Mouse (Mus musculus): ENCODE data around the gene Mefv.
A peak's percentile ranks its signal among the peaks of the same experiment; 100 is the strongest.
"Not testable (repeated sequence)": the region's sequence is repeated elsewhere in the genome, so short reads cannot be mapped to it uniquely, and the experiment has no call there.

Mefv gene

DNA sequence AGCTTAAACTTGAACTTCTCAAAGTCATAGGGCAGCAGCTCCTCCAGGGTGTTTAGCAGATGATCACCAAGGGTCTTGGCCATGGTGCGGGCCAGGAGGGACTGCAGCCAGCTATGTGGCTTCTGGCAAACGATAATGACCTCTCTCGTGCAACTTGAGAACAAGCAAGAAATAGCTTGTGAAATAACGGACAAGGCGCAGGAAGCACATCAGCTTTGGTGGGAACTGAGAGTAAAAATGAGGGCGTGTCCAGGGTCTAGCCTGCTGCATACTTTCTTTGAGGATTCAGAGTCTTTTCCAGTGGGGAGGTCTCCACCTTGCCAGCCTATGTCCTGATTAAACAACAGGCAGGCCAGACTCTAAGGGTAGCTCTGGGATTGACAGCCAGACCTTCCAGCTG, at the start of gene Mefv:
Gene Mefv (minus strand): TSS at position 118 of the 400 bp plus-strand sequence.
- DNase-seq (ENCODE audit: low spot score), result no peak

DNA sequence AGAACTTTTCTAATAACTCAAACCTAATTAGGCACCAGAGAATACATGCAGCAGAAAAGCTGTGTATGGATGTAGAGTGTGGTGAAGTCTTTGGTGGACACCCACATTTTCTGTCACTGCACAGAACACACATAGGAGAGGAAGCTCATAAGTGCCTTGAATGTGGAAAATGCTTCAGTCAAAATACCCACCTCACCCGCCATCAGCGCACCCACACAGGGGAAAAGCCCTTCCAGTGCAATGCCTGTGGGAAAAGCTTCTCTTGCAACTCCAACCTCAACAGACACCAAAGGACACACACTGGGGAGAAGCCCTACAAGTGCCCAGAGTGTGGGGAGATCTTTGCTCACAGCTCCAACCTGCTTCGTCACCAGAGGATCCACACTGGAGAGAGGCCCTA, 31.1 kb upstream of the Mefv start:
- DNase-seq (ENCODE audit: low spot score), result no peak

DNA sequence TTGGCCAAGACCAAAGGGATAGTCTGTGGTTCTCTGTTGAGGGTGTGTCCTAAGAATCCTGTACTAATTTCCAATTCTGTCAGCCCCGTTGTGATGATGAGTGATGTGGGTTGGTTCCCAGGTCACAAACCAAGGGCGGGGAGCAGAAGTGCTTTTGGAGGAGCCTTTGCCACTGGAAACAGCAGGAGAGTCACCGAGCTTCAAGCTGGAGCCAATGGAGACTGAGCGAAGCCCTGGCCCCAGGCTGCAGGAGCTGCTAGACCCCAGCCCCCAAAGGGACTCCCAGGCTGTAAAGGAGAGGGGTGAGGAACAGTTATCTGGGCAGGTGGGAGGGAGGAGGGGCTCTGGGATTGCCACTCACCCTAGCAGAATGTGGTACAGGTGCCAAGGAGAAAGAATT, 27.8 kb upstream of the Mefv start:
- DNase-seq (ENCODE audit: low spot score), result no peak

DNA sequence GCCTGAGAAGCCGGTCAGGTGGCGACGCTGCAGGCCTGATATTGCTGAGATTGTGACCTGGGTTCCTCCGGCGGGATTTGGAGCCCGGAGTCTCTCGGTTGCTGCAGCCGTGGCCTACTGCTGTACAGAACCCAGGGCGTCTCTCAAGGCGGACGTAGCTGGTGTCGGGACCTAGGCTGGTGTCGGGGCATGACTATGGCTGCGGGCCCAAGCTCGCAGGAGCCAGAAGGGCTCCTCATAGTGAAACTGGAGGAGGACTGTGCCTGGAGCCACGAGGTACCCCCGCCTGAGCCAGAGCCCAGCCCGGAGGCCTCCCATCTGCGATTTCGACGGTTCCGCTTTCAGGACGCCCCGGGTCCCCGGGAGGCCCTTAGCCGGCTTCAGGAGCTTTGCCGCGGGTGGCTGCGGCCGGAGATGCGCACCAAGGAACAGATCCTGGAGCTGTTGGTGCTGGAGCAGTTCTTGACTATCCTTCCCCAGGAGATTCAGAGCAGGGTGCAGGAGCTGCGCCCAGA, 26.3 kb upstream of the Mefv start:
- no peak for DNase-seq (ENCODE audit: low spot score)

DNA sequence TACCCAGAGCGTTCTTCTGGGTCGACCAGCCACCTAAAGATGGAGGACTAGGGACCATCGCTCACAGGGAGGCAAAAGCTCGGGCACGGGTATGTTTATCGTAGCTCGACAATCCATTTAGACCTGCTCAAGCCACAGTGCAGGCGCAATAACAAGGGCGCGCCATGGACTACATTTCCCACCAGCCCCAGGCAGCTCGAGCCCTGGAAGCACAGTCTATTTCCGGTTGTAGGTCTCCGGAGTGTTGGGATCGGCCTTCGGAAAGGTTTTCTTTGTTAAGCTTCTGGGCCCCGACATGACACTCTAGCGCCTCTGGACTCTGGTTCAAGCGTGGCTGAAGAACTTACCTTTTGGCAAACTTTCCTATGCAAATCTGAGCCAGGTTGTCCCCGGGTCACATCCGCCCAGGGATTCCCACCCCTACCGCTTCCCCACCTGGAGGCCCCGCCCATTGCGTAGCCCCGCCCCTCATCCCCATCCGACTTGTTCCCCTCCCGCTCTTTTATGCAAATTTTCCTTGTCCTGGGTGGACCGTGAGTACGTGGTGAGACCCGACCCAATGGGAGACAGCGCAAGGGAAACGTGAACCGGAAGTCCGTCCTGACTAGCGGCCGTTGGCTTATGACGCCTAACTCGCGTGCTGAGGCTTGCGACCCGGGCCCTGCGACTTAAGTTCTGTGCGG, 25.7 kb upstream of the Mefv start, which contains the start of gene Zfp263:
Gene Zfp263 (plus strand): TSS at position 591 of the 683 bp plus-strand sequence.
- DNase-seq (ENCODE audit: low spot score), result peak; percentile 100

DNA sequence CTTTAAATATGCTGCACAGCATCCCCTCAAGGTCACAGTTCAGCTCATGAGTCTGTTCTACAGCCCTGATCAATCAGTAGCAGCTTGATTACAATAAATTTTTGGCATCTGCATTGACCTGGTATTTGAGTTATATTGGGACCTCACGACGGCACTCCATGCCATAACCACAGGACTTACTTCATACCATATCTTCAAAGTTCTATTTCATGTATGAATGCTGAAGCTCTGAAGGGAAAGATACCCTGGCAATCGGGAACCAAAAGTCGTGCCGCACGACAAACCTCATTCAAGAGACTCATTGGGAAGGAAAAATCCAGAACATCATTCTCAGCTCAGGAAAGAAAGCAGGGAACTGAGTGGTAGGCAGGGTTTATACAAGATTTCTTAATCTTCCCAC, 24.6 kb upstream of the Mefv start:
- no peak for DNase-seq (ENCODE audit: low spot score)

DNA sequence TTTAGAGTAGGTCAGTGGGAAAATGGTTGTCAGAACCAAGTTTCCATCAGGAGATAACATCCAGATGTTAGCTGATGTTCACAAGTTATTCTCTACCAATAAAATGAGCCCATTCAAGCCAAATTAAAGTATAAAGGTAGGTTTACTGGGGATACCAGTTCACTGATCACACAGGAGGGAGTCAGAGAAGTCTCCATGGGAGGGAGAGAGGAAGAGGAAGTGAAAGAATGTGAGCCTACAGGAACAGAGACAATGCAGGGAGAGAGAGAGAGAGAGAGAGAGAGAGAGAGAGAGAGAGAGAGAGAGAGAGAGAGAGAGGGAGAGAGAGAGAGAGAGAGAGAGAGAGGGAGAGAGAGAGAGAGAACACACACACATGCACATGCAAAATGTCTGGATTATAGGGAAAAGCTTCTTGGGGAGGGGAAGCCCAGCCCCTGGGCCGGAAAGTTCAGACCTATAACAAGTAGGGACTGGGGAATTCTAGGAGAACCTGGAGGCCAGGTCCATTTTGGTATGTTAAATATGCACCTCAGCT, 15.4 kb upstream of the Mefv start:
- no peak for DNase-seq (ENCODE audit: low spot score)

DNA sequence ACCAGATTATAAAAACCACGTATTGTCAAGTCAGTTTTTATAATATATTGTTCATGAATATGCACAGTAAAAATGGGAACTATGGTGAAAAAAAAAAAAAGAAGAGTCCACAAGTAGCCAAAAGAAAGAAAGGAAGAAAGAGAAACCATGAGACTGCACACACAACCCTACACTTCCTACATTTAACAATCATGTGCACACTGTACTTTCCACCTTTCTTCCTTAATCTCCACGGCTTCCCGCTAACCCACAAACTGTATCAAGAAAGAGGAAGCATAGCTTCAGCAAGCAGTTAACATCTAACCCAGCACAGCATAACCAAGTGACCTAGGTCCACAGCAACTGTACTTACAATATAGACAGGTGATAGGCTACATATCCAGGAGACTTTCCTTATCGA, 14.7 kb upstream of the Mefv start:
- DNase-seq (ENCODE audit: low spot score), result no peak

DNA sequence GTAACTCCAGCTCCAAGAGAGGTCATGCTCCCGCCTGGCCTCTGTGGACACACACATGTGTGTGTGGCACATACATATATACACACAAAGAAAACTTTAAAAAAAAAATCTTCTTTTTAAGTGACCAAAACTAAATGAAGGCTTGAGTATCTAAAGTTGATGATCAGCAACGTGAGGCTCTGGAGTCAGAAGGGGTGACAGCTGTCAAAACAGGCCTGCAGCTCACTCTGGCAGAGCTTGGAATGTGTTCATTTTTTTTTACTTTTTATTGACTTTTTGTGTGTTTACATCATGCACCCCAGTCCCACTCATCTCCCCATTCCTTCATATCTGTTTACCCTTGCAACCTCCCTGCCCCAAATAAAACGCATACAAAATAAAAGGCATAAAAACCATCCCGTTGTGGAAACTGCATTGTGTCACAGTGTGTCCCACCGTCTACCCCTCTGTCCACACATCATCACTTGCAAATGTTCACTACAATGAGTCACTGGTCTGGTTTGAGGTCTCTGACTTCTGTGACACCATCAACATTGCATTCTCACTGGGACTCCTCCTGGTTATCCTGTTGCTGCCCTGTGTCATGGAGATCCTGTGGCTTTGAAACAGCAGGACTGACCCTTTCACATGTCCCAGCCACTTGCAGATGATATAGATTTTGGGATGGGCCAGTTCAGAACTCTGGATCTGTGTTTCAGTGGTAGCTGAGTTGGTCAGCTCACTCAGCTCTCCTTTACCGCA, 10.3 kb upstream of the Mefv start:
- DNase-seq (ENCODE audit: low spot score), result no peak

DNA sequence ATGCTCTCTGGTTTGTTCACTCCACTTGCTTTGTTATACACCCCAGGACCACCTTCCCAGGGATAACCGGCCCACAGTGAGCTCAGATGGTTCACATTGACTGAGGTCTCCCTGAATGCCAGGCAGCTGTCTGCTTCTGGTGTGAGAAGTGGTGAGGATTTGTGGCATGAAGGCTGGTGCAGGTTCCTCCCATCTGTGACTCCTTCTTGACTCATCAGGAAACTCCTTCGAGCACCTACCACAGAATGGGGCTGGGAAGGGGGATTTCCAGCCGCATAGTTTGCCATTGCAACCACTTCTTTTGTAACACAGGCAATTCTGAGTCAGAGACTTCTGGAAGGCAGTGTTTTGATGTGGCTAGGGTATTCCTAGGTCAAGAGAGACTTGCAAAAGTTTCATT, 5.3 kb upstream of the Mefv start:
- DNase-seq (ENCODE audit: low spot score), result no peak

DNA sequence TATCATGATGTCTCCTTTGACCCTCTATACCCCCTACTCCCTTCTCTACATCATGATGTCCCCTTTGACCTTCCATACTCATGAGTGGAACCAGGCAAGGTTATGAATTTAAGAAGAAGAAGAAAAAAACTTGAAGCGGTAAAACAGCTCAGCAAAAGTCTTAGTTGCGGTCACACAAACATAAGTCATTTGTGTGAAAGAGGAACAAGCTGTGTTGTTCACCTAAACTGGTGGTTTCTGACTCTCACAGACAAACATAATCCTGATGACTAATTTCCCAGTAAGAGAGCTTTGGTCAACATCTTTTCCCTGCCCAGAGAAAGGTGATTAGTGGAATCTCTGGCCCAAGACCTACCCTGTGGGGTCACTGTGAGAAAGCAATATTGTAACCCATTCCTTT, 3.2 kb downstream of the Mefv start:
- no peak for DNase-seq (ENCODE audit: low spot score)

DNA sequence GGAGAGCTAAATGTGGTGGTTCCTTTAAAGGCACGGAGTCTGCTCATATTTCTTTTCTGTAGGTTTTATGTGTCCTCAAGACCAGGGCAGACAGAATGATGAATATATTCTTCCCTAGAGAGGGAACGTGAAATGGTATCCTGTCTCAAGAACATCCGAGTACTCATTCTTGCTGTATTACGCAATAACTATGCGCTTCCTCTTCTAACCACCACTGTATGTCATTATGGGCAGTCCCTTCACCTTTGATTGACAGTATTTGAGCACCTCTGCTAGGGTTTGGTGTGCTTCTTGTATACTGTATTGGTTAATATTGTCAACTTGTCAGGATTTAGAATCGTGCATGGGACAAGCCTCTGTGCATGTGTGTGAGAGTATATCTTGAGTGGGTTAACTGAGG, 11.2 kb downstream of the Mefv start:
- no peak for DNase-seq (ENCODE audit: low spot score)

DNA sequence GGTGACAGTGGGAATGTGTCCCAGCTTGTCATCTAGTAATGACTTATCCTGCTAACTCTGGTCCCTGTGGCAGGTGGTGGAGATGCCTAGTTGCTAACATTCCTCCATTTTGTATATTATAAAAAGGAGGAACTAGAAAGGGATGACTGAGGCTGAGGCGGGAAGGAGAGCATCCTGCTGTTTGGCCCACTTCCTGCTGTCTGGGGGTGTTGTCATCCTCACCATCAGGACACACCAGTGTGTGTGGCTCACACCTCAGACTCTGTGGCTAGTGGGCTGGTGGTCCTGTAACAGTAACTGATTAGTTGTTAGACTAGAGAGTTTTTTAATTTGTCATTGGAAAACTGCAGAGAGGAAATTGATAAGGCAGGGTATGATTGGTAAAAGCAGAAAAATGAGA, 17.0 kb downstream of the Mefv start:
- no peak for DNase-seq (ENCODE audit: low spot score)

DNA sequence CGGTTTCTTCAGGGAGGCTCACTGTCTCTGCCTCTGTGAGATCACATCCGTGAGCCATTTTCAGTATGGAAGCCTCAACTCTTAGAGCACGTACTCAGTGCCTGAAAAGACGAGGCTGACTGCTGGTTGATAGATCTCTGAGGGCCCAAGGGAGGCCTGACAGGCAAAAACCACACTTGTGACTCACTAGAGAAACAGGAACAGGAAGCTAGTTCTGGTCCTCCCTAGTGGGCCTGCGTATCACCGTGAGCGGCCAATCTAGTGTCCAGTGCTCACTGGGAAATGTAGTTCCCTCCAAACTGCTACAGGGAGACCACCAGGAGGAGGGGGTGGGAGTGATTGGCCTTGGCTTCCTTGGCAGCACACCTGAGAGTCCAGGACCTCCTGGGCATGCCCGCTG, 18.6 kb downstream of the Mefv start:
- no peak for DNase-seq (ENCODE audit: low spot score)

DNA sequence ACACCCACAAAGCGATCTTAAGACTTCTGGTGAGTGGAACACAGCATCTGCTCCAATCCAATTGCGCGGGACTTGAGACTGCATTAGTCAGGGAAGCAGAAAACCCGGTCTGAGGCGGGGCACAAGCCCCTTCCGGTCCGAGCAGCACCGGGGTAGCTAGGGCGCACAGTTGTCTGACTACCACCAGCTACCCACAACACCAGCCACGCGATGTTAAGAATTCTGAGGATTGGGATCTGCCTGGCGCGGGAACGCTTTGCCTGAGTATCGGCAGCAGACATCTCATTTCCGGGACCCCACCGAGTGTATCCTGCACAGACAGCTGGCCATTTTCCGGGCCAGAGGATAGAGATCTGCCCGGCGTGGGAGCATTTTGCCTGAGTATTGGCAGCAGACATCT, 28.3 kb downstream of the Mefv start:
- DNase-seq (ENCODE audit: low spot score), result not testable (repeated sequence)

Measured in adipocyte (in vitro differentiated cells).